Mouse (Mus musculus) neural tube, embryonic 14.5 days (tissue): Measurements from ENCODE around the gene Camk2d. TPM values are rescaled to one million over a fixed set of nuclear protein-coding genes. Genes with fewer than 3 reads are reported as not detected.

Experiments used
- ATAC-seq: fragments of 200-750 bp; cut with Nextera tagmentation; 2 replicates; pipeline ENCODE4 v1.8.0; 2017; ENCODE audit warnings: low read depth, mild to moderate bottlenecking, moderate TSS enrichment, moderate library complexity
- H3K27ac ChIP-seq: fragments of 300-500 bp; sonication (generic); 2 replicates; pipeline ENCODE4 v1.5.1; 2014; ENCODE audit warnings: low read depth, mild to moderate bottlenecking, control low read depth, low read length, moderate library complexity, mixed read lengths
- H3K27me3 ChIP-seq: fragments of 300-500 bp; sonication (generic); 2 replicates; pipeline ENCODE4 v1.6.1; 2014; ENCODE audit warnings: low read length; ENCODE audit not compliant: control insufficient read depth, insufficient read depth
- H3K36me3 ChIP-seq: fragments of 300-500 bp; sonication (generic); 2 replicates; pipeline ENCODE4 v1.6.1; 2014; ENCODE audit warnings: low read length, mixed read lengths; ENCODE audit not compliant: control insufficient read depth, insufficient read depth
- H3K4me1 ChIP-seq: fragments of 300-500 bp; sonication (generic); 2 replicates; pipeline ENCODE4 v1.6.1; 2014; ENCODE audit warnings: low read length; ENCODE audit not compliant: control insufficient read depth, insufficient read depth
- H3K4me2 ChIP-seq: fragments of 300-500 bp; sonication (generic); 2 replicates; pipeline ENCODE4 v1.6.1; 2014; ENCODE audit warnings: mild to moderate bottlenecking, low read depth, low read length, control low read depth
- H3K4me3 ChIP-seq: fragments of 300-500 bp; sonication (generic); 2 replicates; pipeline ENCODE4 v1.5.1; 2014; ENCODE audit warnings: low read depth, low read length, control low read depth, mixed read lengths
- H3K9ac ChIP-seq: fragments of 300-500 bp; sonication (generic); replicated peaks from 2 replicates; pipeline ENCODE4 v1.6.1; 2014; ENCODE audit warnings: low read depth, mild to moderate bottlenecking, control low read depth, low read length, mixed read lengths
- H3K9me3 ChIP-seq: fragments of 300-500 bp; sonication (generic); 2 replicates; pipeline ENCODE4 v1.6.1; 2016; ENCODE audit warnings: low read length; ENCODE audit not compliant: control insufficient read depth
- WGBS: fragments of 180-500 bp; shearing (Covaris S2); extraction: QIAGEN DNeasy Blood & Tissue Kit; methylation state at CpG from one replicate; pipeline ENCODE4 v1.1.7; 2014; 5-methylcytosine and 5-hydroxymethylcytosine counted together
- polyA plus RNA-seq: library from polyadenylated mRNA; unstranded; fragments of >200 nt; fragmentation: Nextera tagmentation; extraction: Ambion mirVana; gene quantifications from 2 replicates; pipeline ENCODE4 v1.2.1, GENCODE M21; 2014

Camk2d gene
- polyA plus RNA-seq, 1 experiment from 2014 or later = 215 TPM

- 4% methylated on average over 12 of the region's 12 CpGs for WGBS
- H3K9me3 ChIP-seq = no peaks in the 10 kb centered on the region
- H3K4me3 ChIP-seq = no peak overlapping the region
- H3K36me3 ChIP-seq = no peaks in the 10 kb centered on the region
- peak overlapping the region; percentile 23; the same call in 1 of the 2 replicates for H3K27ac ChIP-seq
- H3K4me1 ChIP-seq = 0 out of 2 replicates have a peak, but pooled peaks cover 6% of the 10 kb centered on the region
- peak; percentile 93 for ATAC-seq
- H3K9ac ChIP-seq = no peak overlapping the region
- H3K27me3 ChIP-seq = no peaks in the 10 kb centered on the region
- H3K4me2 ChIP-seq = 0 out of 2 replicates have a peak overlapping the region, but pooled peaks have one; percentile 3
These were observed 99.6 kb downstream of the Camk2d start for GRCm38 (mm10) chr3:126695456-126696293.

GRCm38 (mm10) chr3:126696620-126697019 lies 100.5 kb downstream of the Camk2d start:
- no peaks in the 10 kb centered on the region for H3K27me3 ChIP-seq
- 0 out of 2 replicates have a peak, but pooled peaks cover 6% of the 10 kb centered on the region for H3K4me1 ChIP-seq
- H3K4me3 ChIP-seq = no peak overlapping the region
- H3K9ac ChIP-seq = no peak overlapping the region
- ATAC-seq = no peak
- H3K27ac ChIP-seq = no peak overlapping the region
- 76% methylated on average over 6 of the region's 6 CpGs for WGBS
- no peaks in the 10 kb centered on the region for H3K36me3 ChIP-seq
- H3K9me3 ChIP-seq = no peaks in the 10 kb centered on the region
- no peak overlapping the region for H3K4me2 ChIP-seq

DNA sequence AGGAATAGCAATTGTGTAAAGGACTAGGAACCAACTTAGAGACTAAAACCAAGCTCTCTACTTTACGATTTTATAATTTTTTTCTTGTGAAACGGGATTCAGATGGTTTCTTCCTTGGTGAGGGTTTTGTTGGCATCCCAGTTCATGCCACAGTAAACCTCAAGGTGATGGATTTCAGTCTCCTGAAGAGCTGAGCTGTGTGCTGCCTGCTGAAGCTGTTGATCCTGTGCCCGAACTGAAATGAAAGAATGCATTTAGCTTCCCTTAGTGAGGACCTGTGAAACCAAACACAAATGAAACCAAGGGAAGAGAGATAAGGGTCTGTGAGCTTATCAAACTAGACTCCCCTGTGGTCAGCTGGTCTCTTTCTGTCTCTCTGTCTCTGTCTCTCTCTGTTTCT lies 103.6 kb downstream of the Camk2d start:
- no peaks in the 10 kb centered on the region for H3K27me3 ChIP-seq
- no peak overlapping the region for H3K27ac ChIP-seq
- no peak overlapping the region for H3K4me3 ChIP-seq
- no peaks in the 10 kb centered on the region for H3K36me3 ChIP-seq
- WGBS = 80% methylated on average over 3 of the region's 3 CpGs
- H3K9ac ChIP-seq = no peak overlapping the region
- no peak for ATAC-seq
- 0 out of 2 replicates have a peak, but pooled peaks cover 4% of the 10 kb centered on the region for H3K4me1 ChIP-seq
- no peak overlapping the region for H3K4me2 ChIP-seq
- H3K9me3 ChIP-seq = no peaks in the 10 kb centered on the region

GRCm38 (mm10) chr3:126701067-126701466 lies 105.0 kb downstream of the Camk2d start:
- 89% methylated on average over 6 of the region's 6 CpGs for WGBS
- no peak for ATAC-seq

GRCm38 (mm10) chr3:126701586-126701985 lies 105.5 kb downstream of the Camk2d start:
- Histone ChIP-seq H3K4me1 (no peaks in the 10 kb centered on the region), H3K9me3 (no peaks in the 10 kb centered on the region), H3K27me3 (no peaks in the 10 kb centered on the region), H3K36me3 (no peaks in the 10 kb centered on the region), H3K4me3 (no peak overlapping the region), H3K27ac (no peak overlapping the region), H3K4me2 (no peak overlapping the region), H3K9ac (no peak overlapping the region)
- no peak for ATAC-seq
- 91% methylated on average over 6 of the region's 6 CpGs for WGBS

More at GRCm38 (mm10) chr3:126701067-126701466, 105.0 kb downstream of the Camk2d start:
- H3K4me2 ChIP-seq = no peak overlapping the region
- no peaks in the 10 kb centered on the region for H3K36me3 ChIP-seq
- H3K4me3 ChIP-seq = no peak overlapping the region
- H3K4me1 ChIP-seq = no peaks in the 10 kb centered on the region
- H3K9me3 ChIP-seq = no peaks in the 10 kb centered on the region
- no peaks in the 10 kb centered on the region for H3K27me3 ChIP-seq
- no peak overlapping the region for H3K9ac ChIP-seq
- no peak overlapping the region for H3K27ac ChIP-seq

DNA sequence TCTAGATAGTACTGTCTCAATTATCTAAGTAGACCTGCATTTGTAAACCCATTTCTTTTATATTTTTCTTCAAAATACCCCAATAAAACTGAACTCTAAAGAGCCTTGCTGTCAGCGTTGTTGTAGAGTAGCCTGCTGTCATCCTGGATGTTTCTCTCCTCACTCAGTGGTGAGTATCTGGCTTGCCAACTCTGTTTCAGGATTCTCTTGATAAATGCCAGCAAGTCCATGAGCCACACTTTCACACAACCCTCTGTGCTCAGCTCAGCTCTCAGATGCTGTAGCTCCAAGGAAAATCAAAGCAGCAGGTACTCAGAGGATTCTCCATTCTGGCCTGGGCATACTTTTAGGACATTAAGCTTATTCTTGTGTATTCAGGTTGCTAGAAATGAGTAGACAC lies 109.4 kb downstream of the Camk2d start:
- Histone ChIP-seq H3K4me3 (no peak overlapping the region), H3K4me2 (no peak overlapping the region), H3K36me3 (no peaks in the 10 kb centered on the region), H3K9me3 (no peaks in the 10 kb centered on the region), H3K27me3 (no peaks in the 10 kb centered on the region), H3K9ac (no peak overlapping the region), H3K4me1 (no peaks in the 10 kb centered on the region), H3K27ac (no peak overlapping the region)
- WGBS = 74% methylated on average over 1 of the region's 1 CpGs
- ATAC-seq = no peak

DNA sequence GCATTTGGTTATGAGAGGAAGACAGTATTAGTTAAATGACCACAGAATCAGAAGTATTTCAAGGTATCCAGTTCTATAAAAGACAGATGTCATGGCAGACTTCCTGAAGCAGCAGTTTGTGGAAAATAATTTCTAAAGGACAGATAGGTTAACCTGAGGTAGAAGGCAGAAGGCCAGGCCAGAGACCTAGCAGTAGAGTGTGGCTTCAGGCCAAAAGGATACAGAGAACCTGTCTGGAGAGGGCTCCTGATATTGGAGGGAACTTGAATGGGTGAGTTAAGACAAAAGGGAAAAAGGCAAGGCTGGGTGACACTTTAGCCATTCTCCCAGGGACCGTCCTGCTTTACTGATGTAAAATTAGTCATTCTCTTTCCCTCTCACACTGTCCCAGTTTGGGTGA lies 118.2 kb downstream of the Camk2d start:
- no peaks in the 10 kb centered on the region for H3K36me3 ChIP-seq
- 50% methylated on average over 1 of the region's 1 CpGs for WGBS
- no peak for ATAC-seq
- H3K4me3 ChIP-seq = no peak overlapping the region
- H3K4me1 ChIP-seq = no peaks in the 10 kb centered on the region
- H3K27me3 ChIP-seq = no peaks in the 10 kb centered on the region
- H3K27ac ChIP-seq = no peak overlapping the region
- no peaks in the 10 kb centered on the region for H3K9me3 ChIP-seq
- no peak overlapping the region for H3K4me2 ChIP-seq
- H3K9ac ChIP-seq = no peak overlapping the region

DNA sequence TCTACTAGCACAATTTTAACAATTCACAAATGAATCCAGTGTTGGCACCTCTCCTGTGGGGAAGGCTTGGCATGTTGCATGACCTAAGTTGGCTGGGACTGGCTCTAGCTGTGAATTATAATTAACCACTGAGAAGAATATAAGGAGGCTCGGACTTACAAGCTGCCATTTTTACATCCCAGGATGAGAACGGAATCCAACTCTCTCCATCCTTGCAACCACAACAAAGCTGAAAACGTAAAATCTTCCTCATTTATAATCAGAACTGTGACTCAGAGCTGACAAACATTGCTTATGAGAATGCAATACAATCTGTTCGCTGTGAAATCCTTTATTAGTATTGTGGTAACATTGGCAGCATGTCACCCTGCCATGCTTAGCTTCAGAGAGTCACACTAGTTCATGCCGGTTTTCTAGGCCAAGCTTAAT lies 126.9 kb downstream of the Camk2d start:
- Histone ChIP-seq H3K36me3 (no peaks in the 10 kb centered on the region), H3K4me2 (no peak overlapping the region), H3K4me1 (no peaks in the 10 kb centered on the region), H3K9me3 (no peaks in the 10 kb centered on the region), H3K9ac (no peak overlapping the region), H3K27me3 (no peaks in the 10 kb centered on the region), H3K4me3 (no peak overlapping the region), H3K27ac (no peak overlapping the region)
- WGBS = 79% methylated on average over 5 of the region's 5 CpGs
- ATAC-seq = no peak

GRCm38 (mm10) chr3:126723458-126723857 lies 127.4 kb downstream of the Camk2d start:
- Histone ChIP-seq H3K36me3 (no peaks in the 10 kb centered on the region), H3K27ac (no peak overlapping the region), H3K4me1 (no peaks in the 10 kb centered on the region), H3K4me3 (no peak overlapping the region), H3K9ac (no peak overlapping the region), H3K9me3 (no peaks in the 10 kb centered on the region), H3K27me3 (no peaks in the 10 kb centered on the region), H3K4me2 (no peak overlapping the region)
- ATAC-seq = no peak
- WGBS = 72% methylated on average over 5 of the region's 5 CpGs
